Mouse (Mus musculus) spleen, adult 2 months (tissue): Measurements from ENCODE around the gene Mrm2.

Experiments
- CTCF ChIP-seq: fragments of 200-500 bp; IDR thresholded peaks from 2 replicates; pipeline ENCODE4 v1.5.1; 2011; ENCODE audit warnings: mild to moderate bottlenecking, inconsistent platforms; ENCODE audit not compliant: insufficient read depth, insufficient read length, insufficient replicate concordance; ENCODE audit errors: extremely low read depth
- POLR2A ChIP-seq: fragments of 200-500 bp; IDR thresholded peaks from 2 replicates; pipeline ENCODE4 v1.6.1; 2011; ENCODE audit warnings: low read depth, low read length, inconsistent platforms

DNA sequence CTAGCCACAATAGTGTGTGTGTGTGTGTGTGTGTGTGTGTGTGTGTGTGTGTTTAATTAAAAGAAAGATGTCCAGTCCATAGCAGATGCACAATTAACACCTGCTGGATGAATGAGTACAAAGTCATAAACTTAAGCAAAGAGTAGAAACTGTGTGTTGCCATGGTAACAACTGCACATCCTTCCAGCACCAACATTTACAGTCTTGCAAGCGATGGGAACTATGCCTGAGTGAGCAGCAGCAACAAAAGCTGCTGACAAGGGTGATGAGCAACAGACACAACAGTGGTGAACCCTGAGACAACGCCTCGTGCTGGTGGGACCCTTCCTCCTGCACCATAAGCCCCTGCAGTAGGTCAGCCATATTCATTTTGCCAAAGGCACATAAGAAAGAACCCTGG is 42.5 kb upstream of the Mrm2 start:
- TF ChIP-seq CTCF (no peak), POLR2A (no peak)
